Mouse (Mus musculus): ENCODE measurements around the gene Nfil3.

The Nfil3 gene

GRCm38 (mm10) chr13:52985508-52986214 is 4.8 kb upstream of the Nfil3 start:
- in situ Hi-C loops (cut with MboI; ENCODE audit: low sequenced_read_pairs), result loop anchor here (10.0 kb wide), 1 partner anchor 281 kb away; no protein-coding TSS in a partner anchor

- in situ Hi-C loops (cut with MboI; ENCODE audit: low sequenced_read_pairs), result loop anchor here (10.0 kb wide), 1 partner anchor 278 kb away; no protein-coding TSS in a partner anchor
These were observed 1.8 kb upstream of the Nfil3 start for GRCm38 (mm10) chr13:52982703-52983102.

DNA sequence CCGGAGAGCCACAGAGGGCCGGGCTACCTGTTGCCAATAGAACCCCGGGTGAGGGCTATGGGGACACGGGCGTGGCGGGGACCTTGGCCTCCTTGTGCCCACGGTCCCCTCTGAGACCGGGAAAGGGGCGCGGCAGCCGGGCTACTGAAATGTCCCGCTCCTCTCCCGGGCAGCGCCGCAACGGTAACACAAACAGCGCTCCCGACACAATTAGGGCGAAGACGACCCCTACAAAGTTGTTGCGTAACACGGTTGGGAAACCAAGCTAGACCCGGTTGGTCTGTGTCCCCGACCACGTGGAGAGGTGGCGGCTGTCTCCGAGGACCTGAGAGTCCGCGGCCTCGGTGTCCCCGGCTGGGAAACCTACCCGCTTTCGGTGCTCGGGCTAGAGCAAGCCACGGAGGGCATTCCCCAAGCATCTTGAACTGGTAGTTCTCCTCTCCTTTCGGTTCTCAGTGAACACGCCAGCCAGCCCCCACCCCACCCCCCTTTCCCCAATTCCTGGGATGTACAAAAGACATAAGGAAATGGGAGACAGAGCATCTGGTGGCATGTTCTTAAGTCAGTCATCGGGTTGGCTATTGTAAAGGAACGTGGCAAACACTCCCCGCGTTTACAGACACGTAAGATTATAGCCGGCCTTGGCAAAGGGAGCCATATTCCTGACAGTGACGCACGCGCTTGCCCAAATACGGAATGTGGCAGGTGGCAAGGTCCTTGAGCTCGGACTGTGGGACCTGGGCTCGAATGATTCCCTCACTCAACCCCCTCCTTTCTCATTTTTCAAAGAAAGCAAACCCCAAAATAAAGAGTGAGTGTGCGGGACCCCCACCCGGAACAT is 788 bp upstream of the Nfil3 start:
- in situ Hi-C loops (cut with MboI; ENCODE audit: low sequenced_read_pairs), result loop anchor here (10.0 kb wide), 1 partner anchor 277 kb away; no protein-coding TSS in a partner anchor

DNA sequence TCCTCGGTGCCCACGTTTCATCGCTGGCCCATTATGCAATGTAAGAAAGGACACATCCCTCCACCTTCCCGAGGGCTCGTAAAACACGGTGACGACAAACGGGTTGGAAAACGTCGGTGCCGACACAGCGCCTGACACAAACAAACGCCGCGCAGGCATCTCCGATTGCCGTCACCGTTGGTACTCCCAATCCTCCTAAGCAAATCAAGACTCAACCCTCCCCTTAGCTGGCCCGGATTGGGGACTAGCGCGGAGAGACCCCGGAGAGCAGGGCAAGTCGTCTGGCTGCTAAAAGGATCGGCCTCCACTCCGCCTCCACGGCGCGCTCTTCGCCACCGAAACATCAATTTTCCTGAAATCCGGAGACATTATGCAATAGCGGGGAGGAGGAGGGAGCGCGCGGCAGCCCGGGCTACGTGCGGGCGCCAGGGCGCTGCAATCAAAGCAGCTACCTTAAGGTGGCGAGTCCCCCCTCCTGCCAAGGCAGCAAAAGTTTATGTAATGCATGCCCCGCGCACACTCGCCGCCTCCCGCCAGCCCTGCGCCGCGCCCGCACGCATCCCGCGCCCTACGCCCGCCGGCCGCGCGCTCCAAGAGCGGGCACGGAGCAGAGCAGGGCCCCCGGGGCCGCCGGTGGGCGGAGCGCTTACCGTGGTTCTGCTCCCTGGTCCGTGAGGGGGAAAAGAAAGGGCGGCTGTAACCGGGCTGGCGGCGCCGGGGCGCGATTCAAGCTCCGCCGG is 492 bp downstream of the Nfil3 start:
- in situ Hi-C loops (cut with MboI; ENCODE audit: low sequenced_read_pairs), result loop anchor here (10.0 kb wide), 1 partner anchor 276 kb away; no protein-coding TSS in a partner anchor

- in situ Hi-C loops (cut with MboI; ENCODE audit: low sequenced_read_pairs), result loop anchor here (10.0 kb wide), 1 partner anchor 275 kb away; no protein-coding TSS in a partner anchor
These were observed 1.4 kb downstream of the Nfil3 start for GRCm38 (mm10) chr13:52979331-52980051.

- in situ Hi-C loops (cut with MboI; ENCODE audit: low sequenced_read_pairs), result no loop called here
These were observed 2.4 kb downstream of the Nfil3 start for GRCm38 (mm10) chr13:52978321-52978981.

- in situ Hi-C loops (cut with MboI; ENCODE audit: low sequenced_read_pairs), result no loop called here
These were observed 3.1 kb downstream of the Nfil3 start for GRCm38 (mm10) chr13:52977757-52978156.

DNA sequence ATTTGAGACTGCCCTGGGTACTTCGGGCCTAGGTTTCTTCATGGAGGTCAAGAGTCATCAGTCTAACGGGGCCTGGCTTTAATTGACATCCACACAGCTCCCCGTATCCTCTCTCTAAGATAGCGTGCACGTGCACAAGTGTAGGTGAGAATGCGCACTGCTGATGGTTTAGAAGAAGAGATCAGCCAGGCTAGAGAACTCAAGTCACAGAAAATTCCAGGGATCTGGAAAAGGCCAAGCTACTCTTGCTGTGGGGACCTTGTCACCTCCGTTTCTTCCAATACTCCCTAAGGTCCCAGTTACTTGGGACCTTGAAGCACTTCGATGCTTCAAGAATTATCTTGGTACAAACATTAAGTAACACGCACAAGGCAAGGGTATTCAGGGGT is 3.7 kb downstream of the Nfil3 start:
- in situ Hi-C loops (cut with MboI; ENCODE audit: low sequenced_read_pairs), result no loop called here

DNA sequence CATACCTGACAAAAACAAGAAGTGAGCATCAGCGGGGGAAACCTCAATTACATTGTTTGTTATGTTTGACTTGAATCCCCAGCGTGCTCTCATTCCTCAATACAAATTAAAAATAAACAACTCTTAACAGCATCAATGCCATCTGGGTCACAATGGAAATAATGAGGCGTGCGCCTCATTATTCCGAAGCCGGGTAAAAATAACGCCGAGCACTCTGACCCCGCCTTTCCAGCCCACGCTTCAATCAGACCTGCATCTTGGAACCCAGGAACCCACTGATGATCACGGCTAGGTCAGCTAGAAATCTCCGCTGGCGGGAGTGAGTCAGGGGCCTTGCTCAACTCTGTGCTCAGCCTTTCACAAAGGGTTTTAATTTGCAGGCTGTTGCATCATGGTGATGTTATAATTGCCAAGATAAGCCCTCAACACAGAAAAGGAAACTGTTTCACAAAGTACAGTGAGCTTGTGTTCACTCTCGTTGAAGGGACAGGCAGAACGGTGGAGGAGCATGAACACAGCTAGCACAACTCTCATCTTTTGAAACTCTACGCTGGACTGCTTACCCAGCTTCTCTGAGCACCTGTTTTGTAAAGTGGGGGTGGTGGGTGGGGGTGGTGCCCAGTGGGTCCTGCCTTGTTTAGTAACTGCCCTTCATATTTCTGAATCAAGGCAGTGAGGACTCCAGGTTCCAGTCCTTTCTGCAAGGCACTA is 4.2 kb downstream of the Nfil3 start:
- in situ Hi-C loops (cut with MboI; ENCODE audit: low sequenced_read_pairs), result no loop called here

GRCm38 (mm10) chr13:52976130-52976509 is 4.8 kb downstream of the Nfil3 start:
- in situ Hi-C loops (cut with MboI; ENCODE audit: low sequenced_read_pairs), result no loop called here

- in situ Hi-C loops (cut with MboI; ENCODE audit: low sequenced_read_pairs), result no loop called here
These were observed 6.2 kb downstream of the Nfil3 start for GRCm38 (mm10) chr13:52974676-52975075.

GRCm38 (mm10) chr13:52973427-52973826 is 7.4 kb downstream of the Nfil3 start:
- in situ Hi-C loops (cut with MboI; ENCODE audit: low sequenced_read_pairs), result no loop called here

GRCm38 (mm10) chr13:52972626-52973025 is 8.2 kb downstream of the Nfil3 start:
- in situ Hi-C loops (cut with MboI; ENCODE audit: low sequenced_read_pairs), result no loop called here

GRCm38 (mm10) chr13:52970876-52971275 is 10.0 kb downstream of the Nfil3 start:
- in situ Hi-C loops (cut with MboI; ENCODE audit: low sequenced_read_pairs), result no loop called here

DNA sequence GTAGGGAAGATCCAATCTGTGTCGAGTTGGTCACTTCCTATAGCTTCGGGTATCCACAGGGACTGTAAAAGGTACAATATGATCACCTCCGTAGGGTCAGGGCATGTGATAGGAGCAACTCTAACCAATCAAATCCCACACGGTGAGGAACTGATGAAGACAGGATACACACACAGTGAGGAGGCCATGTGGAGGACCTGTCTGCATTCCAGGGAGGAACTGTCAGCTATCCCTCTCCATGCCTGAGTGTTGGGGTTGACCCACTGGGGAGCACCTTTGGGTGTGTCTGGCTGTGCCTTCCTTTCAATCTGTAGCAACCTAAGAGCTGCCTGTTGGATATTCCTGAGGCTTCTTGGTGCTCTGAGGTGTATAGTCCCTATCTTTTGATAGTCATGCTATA is 18.0 kb downstream of the Nfil3 start:
- in situ Hi-C loops (cut with MboI; ENCODE audit: low sequenced_read_pairs), result no loop called here

DNA sequence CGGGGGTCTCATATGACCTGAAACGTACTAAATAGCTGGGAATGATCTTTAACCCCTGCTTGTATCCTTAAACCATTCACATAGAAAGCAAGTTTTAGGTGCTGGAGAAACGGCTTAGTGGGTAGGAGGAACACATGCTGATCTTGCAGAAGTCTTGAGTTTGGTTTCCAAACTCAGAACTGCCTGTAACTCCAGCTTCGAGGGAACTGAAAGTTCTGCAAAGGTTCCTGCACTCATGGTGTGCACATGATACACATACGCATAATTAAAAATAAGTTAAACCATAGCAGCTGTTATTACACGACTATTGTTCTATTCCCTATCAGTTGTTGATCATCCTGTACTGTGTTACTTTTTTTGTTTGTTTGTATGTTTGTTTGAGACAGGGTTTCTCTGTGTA is 18.5 kb downstream of the Nfil3 start:
- in situ Hi-C loops (cut with MboI; ENCODE audit: low sequenced_read_pairs), result no loop called here

DNA sequence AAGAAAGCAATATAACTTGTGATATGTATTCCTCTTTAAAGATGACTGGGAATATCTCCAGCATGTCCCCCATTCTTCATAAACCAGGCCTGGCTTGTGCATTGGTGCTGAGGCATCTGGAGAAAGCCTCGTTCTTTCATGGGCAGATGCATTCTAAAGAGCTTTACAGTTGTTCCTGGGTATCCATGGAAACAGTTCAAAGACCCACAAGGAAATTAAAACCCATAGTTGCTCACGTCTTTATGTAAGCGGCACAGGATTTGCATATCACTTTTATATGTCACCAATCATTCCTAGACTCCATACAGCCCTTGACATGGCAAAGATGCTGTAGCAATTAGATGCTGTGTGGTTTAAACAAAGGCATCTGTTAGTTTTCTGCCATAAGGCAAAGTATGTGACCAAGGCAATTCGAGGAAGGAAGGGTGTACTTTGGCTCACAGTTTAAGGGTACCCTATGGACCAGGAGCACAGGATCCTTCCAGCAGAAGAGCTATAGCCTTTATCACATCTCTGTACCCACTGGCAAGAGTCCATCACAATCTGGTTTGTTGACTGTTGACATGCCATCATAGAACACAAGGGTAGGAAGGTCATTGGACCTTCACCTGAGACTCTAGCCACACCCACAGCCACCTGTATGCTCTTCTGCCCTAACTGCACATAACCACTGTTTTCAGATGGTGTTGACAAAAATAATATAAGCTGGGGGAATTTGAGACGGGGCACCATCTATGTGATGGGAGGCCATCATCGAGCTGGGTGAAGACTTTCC is 26.9 kb downstream of the Nfil3 start:
- in situ Hi-C loops (cut with MboI; ENCODE audit: low sequenced_read_pairs), result no loop called here

GRCm38 (mm10) chr13:52949211-52949610 is 31.7 kb downstream of the Nfil3 start:
- in situ Hi-C loops (cut with MboI; ENCODE audit: low sequenced_read_pairs), result no loop called here

DNA sequence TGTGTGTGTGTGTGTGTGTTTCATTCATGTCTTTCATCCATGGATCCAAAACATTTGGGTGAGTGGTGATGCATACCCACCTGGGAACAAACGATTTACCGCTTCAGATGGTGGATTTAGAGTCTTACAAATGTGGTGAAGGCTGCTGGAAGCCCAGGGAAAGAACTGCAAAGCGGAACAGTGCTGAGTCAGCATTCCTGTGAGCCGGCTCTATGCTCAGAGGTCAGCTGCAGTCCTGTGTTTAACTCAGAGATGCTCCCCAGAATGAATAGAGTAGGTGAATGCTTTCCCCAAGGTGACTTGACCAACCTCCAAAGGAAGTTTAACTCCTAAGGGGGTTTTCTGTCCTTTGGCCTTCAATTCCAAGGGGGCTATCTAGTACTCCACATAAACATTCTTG is 33.3 kb downstream of the Nfil3 start:
- in situ Hi-C loops (cut with MboI; ENCODE audit: low sequenced_read_pairs), result no loop called here
